Mouse (Mus musculus): ENCODE data around the gene Echdc1. TPM values are rescaled to one million over a fixed set of nuclear protein-coding genes. Genes with fewer than 3 reads are reported as not detected.

Gene Echdc1
- total and polyA plus RNA-seq, 3 experiments = 19.6 to 27.9 TPM; not detected in 1

- H3K36me3 ChIP-seq (ENCODE audit: control insufficient read depth in 1 of 2, insufficient read depth in 2 of 2, low read length in 2 of 2) = peaks cover 0 to 14% of the 10 kb centered on the region in 2 experiments; a peak in 2 of 4 replicates
- peaks cover 0 to 2% of the 10 kb centered on the region in 2 experiments; a peak in 2 of 4 replicates for H3K4me1 ChIP-seq (ENCODE audit: control insufficient read depth in 1 of 2, insufficient read depth in 2 of 2, low read length in 2 of 2)
- H3K27ac ChIP-seq (ENCODE audit: control insufficient read depth, low read depth, low read length) = no peak overlapping the region
- no peak overlapping the region for H3K9ac ChIP-seq (ENCODE audit: control insufficient read depth, low read depth, low read length, poor library complexity, severe bottlenecking)
- peaks cover 10% of the 10 kb centered on the region for H3K79me2 ChIP-seq (ENCODE audit: control insufficient read depth, insufficient read depth, low read length, poor library complexity)
- DNase-seq (ENCODE audit: low read depth, low spot score) = no peak
- no peaks in the 10 kb centered on the region for H3K9me3 ChIP-seq (replicated peaks; ENCODE audit: insufficient read depth, low read length)
- TF ChIP-seq JUND (IDR thresholded peaks at IDR 0.05; ENCODE audit: low read depth, low read length) (no peak), USF1 (IDR thresholded peaks at IDR 0.05; ENCODE audit: low read depth, low read length) (0 out of 2 replicates have a peak, but pooled peaks have one; percentile 17)
- no peaks in the 10 kb centered on the region for H3K27me3 ChIP-seq (ENCODE audit: control insufficient read depth in 1 of 2, insufficient read depth in 2 of 2, low read length in 2 of 2)
- peak overlapping the region in 1 of 2 experiments; percentile 64; a peak in 1 of 4 replicates for H3K4me3 ChIP-seq (ENCODE audit: control insufficient read depth in 1 of 2, insufficient read depth in 1 of 2, low read depth in 2 of 2, low read length in 2 of 2)
These were observed 1.3 kb upstream of the Echdc1 start for GRCm38 (mm10) chr10:29311480-29312219.

- Histone ChIP-seq H3K9ac (ENCODE audit: control insufficient read depth, low read depth, low read length, poor library complexity, severe bottlenecking) (peak overlapping the region; percentile 70), H3K79me2 (ENCODE audit: control insufficient read depth, insufficient read depth, low read length, poor library complexity) (peaks cover 10% of the 10 kb centered on the region), H3K27me3 (ENCODE audit: control insufficient read depth in 1 of 2, insufficient read depth in 2 of 2, low read length in 2 of 2) (no peaks in the 10 kb centered on the region), H3K27ac (ENCODE audit: control insufficient read depth, low read depth, low read length) (no peak overlapping the region), H3K4me1 (ENCODE audit: control insufficient read depth in 1 of 2, insufficient read depth in 2 of 2, low read length in 2 of 2) (peaks cover 0 to 2% of the 10 kb centered on the region in 2 experiments; a peak in 2 of 4 replicates), H3K4me3 (ENCODE audit: control insufficient read depth in 1 of 2, insufficient read depth in 1 of 2, low read depth in 2 of 2, low read length in 2 of 2) (peak overlapping the region; percentile 92 to 96), H3K9me3 (replicated peaks; ENCODE audit: insufficient read depth, low read length) (no peaks in the 10 kb centered on the region), H3K36me3 (ENCODE audit: control insufficient read depth in 1 of 2, insufficient read depth in 2 of 2, low read length in 2 of 2) (peaks cover 0 to 14% of the 10 kb centered on the region in 2 experiments; a peak in 3 of 4 replicates)
- TF ChIP-seq SMC3 (IDR thresholded peaks at IDR 0.05; ENCODE audit: low read depth, low read length) = no peak
- 0 out of 2 replicates have a peak, but pooled peaks have one; percentile 16 for TF ChIP-seq SIN3A (IDR thresholded peaks at IDR 0.05; ENCODE audit: low read length)
- no peak for TF ChIP-seq MAZ (IDR thresholded peaks at IDR 0.05; ENCODE audit: low read depth, low read length)
- TF ChIP-seq POLR2AphosphoS5 (IDR thresholded peaks at IDR 0.05; ENCODE audit: borderline replicate concordance, low read depth, low read length) = no peak
- TF ChIP-seq MXI1 (IDR thresholded peaks at IDR 0.05; ENCODE audit: low read depth, low read length) = peak; percentile 45
- peak; percentile 83 for TF ChIP-seq ZNF384 (IDR thresholded peaks at IDR 0.05; ENCODE audit: low read depth, low read length)
- DNase-seq (ENCODE audit: low read depth, low spot score) = peak; percentile 51
These were observed 939 bp downstream of the Echdc1 start for GRCm38 (mm10) chr10:29313905-29314304.

GRCm38 (mm10) chr10:29324817-29325216 is 11.9 kb downstream of the Echdc1 start:
- Histone ChIP-seq H3K36me3 (ENCODE audit: control insufficient read depth in 1 of 2, insufficient read depth in 2 of 2, low read length in 2 of 2) (no peaks in the 10 kb centered on the region), H3K4me1 (ENCODE audit: control insufficient read depth in 1 of 2, insufficient read depth in 2 of 2, low read length in 2 of 2) (no peaks in the 10 kb centered on the region), H3K27ac (ENCODE audit: control insufficient read depth, low read depth, low read length) (no peak overlapping the region), H3K79me2 (ENCODE audit: control insufficient read depth, insufficient read depth, low read length, poor library complexity) (no peaks in the 10 kb centered on the region), H3K9me3 (replicated peaks; ENCODE audit: insufficient read depth, low read length) (no peaks in the 10 kb centered on the region), H3K9ac (ENCODE audit: control insufficient read depth, low read depth, low read length, poor library complexity, severe bottlenecking) (no peak overlapping the region), H3K27me3 (ENCODE audit: control insufficient read depth in 1 of 2, insufficient read depth in 2 of 2, low read length in 2 of 2) (no peaks in the 10 kb centered on the region), H3K4me3 (ENCODE audit: control insufficient read depth in 1 of 2, insufficient read depth in 1 of 2, low read depth in 2 of 2, low read length in 2 of 2) (no peak overlapping the region)
- DNase-seq (ENCODE audit: low read depth, low spot score) = no peak
- no peak for TF ChIP-seq CHD2 (IDR thresholded peaks at IDR 0.05; ENCODE audit: low read length)
- no peak for TF ChIP-seq EP300 (IDR thresholded peaks at IDR 0.05; ENCODE audit: low read depth in 1 of 2, low read length in 2 of 2)
- no peak for TF ChIP-seq HCFC1 (IDR thresholded peaks at IDR 0.05; ENCODE audit: low read depth, low read length)
